Mouse (Mus musculus): ENCODE measurements around the gene Cdkn2a.

Cdkn2a gene

DNA sequence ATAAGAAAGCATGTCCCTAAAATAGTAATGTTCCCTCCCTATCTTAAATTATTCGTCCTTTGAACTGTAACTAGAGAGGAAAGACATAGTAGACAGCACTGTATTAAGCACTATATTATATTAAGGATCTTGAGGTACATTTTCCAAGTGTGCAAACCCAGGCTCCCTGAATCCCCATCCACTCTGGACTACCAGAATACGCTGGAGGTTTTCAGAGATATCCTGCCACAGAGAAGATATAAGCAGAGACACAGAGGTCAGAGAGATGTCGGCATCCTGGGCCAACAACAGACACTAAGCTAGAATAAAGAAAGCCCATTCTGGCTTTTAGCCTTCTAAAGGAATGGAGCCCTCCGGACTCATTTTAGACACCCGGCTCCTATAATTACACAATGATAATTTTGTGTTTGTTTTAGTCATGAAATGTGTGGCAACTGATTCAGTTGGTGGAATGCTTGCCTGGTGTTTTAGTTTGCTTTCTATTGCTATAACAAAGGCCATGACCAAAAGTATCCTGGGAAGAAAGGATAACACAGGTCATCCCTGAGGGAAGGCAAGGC is 17.0 kb downstream of the Cdkn2a start:
- no peak for DNase-seq (ENCODE audit: low spot score in 2 of 2)

DNA sequence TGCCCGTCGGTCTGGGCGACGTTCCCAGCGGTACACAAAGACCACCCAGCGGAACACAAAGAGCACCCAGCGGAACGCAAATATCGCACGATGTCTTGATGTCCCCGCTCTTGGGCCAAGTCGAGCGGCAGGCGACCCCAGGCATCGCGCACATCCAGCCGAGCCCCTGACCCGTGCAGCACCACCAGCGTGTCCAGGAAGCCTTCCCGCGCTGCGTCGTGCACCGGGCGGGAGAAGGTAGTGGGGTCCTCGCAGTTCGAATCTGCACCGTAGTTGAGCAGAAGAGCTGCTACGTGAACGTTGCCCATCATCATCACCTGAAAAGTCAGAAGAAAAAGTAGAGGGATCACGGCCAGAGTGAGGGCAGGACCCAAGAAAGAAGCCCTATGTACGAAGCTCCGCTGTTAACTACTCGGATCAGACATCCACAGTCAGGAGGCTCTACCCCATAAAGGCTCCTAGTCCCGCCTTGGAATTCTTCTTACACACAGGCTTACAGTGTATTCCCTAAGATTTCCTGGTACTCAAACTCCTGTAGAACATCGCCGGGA is 17.7 kb downstream of the Cdkn2a start:
- DNase-seq (ENCODE audit: low spot score in 2 of 2) = no peak

DNA sequence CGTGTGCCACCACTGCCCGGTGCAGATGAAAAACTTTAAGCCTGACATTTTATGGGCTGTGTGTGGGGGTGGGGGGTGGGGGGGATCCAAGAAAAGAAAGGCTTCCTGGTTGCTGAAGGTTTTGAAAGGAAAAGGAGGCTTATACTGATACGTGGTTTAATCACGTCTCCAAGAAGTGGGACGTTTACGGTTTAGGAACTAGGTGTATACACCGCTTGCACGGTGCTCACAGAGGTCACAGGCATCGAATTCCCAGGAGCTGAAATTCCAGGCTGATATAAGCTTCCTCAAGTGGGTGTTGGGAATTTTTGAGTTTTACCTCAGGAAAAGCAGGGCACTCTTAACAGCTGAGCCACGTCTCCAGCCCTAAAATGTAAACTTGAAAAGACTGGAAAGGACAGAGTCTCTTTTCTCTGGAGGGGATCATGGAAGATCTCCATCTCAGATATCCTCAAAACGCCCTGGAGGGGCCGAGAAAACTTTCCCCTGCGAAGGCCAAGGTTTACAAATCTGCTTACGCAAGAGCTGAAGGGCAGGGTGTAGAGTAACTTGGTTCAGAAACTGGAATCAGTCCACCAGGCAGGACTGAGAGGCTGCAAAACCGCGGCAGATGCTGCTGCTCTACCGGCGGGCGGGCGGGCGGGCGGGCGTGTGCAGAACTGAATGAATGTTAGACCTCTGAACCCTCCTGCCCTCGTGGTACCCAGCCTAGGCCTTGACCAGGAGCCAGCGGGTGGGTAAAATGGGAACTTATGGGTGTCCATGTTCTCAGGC is 18.5 kb downstream of the Cdkn2a start:
- DNase-seq (ENCODE audit: low spot score in 2 of 2) = no peak

DNA sequence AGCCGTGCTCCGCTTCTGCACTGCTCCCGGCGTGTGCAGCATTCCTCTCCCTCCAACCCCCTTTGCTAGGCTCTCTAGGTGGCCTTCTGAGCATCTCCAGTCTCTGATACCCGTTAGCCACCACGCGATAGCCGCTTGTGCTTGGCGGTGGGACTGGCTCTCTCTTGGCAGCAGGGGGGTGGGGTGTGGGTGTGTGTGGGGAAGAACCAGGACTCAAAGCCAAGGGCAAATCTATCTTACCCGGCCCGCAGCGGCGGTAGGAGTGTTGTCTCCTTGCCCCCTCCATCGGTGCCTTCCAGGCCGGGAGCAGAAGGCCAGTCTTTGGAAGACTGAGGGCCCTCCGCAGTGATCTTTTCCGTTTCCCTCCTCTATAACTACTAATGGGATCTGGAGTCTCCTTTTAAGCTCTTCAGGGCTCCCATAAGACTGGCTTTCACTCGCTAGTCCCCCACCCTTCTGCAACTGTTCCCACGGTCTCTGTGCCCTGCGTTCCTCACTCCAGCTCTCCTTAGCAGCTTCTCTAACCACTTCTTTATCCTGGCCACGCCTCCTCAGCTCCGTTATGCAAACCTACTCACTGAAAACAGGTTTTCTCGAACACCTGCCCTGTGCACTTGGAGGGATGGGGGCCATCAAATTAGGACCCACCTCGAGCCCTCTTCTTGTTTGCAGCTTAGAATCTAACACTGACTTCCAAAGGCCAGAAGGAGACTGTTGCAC is 19.5 kb downstream of the Cdkn2a start:
- no peak for DNase-seq (ENCODE audit: low spot score in 2 of 2)

DNA sequence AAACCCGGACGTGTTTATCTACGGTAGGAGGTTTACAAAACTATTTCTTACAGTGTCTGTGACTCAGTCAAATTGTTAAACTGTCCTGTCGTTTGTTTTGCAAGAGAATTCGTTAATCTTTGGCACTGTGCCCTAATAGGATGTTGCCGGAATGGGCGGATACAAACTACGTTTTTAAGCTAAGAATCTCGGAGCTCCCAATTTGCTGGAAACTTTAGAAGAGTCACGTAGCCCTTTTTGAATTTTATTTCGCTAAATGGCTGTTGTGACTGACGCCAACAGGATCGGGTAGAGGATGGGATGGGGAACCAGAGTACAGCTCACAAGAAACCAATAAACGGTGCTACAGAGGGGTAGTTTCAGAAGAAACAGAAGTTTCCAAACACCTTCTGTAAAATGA is 20.4 kb downstream of the Cdkn2a start:
- no peak for DNase-seq (ENCODE audit: low spot score in 2 of 2)

DNA sequence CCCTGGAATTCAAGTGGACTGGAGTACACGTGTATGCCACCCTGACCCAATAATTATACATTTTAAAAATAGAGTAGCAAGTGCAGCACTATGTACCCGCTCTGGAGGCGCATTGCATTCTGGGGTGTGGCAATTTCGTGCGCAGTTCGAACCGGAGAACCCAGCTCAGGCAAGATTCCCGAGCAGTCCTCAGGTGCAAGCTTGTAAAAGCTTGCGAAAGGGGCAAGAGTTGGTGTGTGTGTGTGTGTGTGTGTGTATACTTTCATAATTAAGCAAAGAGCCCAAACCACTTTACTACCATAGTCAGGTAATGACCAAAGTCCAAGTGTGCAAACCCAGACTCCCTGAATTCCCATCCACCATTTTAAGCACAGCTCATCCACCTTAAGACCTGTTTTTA is 20.9 kb downstream of the Cdkn2a start:
- no peak for DNase-seq (ENCODE audit: low spot score in 2 of 2)

DNA sequence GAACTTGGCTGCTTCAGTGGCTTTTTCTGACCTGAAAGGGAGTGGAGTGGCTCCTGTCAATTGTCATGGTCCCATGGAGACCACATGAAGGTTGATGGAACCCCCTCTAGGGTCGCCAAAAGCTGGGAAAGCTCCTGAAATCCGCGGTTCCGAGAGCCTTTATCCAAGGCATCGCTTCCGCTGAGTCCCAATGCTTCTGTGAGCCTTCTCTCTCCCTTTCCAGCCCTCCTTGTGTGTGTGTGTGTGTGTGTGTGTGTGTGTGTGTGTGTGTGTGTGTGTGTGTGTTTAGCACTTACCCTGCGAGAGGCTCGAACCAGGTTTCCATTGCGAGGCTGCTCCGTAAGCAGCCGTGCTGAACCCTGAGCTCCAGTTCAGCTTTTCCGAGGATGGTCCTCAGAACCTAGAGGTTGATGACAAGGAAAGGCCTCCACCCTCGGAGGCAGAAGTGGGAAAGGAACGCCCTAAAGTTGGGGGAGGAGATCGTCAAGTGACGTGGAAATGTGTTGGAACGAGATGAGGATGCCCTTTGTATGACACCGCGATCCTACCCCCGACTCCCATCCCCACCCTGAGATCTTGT is 21.4 kb downstream of the Cdkn2a start:
- DNase-seq (ENCODE audit: low spot score in 2 of 2) = no peak

DNA sequence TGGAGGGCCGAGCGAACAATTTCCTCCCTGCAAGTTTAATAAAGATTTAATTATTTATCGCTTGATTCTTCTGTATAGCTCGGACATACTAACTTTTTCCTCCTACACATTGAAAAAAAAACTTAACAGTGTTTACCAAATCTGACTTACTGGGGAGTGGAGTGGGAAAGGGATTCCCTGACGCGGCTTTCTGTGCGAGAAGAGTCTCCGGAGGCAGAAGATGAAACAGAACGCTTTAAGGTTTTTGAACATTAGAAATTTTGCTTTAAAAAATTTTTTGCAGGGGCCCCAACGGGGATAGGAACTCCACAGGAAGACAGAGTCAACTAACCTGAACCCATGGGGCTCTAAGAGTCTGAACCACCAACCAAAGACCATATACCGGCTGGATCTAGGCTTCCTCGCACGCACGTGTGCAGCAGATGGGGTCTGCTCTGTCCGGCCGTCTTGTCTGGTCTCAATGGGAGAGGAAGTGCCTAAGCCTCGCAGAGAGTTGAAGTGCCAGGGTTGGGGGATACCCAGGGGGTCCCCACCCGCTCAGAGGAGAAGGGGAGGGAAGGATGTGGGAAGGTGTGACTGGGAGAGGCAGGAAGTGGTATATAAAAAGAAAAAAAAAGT is 22.2 kb downstream of the Cdkn2a start:
- no peak for DNase-seq (ENCODE audit: low spot score in 2 of 2)

DNA sequence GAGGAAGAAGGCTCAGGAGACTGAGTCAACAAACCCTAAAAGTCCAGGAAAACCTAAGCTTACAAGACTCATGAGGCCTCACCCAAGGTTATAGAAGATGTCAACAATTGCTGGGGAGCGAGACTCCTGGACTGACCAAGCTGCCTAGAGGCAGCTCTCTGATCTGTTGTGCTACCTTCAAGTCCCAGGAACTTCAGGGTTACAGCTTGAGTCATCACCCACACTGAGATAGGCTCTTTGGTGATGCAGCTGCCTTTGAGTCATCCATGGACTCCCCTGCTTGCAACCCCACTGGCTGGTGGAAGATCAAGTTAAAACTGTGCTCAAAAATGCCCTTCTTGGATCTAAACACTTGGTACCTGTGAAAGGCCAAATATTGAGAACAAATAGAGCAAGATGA is 36.7 kb downstream of the Cdkn2a start:
- DNase-seq (ENCODE audit: low spot score in 2 of 2) = no peak

DNA sequence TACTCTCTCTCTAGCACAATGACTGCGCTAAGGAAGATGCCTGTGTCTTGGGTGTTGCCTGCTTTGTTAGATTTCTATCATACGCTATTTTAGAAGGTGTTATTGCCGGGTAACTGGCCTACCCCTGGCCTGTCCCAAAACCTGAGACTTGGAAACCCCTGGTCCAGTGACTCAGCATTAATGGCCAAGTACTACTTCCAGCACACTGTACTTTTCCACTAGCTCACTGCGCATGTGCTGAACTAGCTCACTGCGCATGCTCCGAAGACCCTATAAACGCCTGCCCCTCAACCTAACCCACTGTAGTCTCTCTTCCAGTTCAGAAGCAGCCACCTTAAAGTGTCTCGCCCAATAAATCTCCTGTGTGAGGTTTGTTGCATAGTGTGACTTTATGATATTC is 60.0 kb downstream of the Cdkn2a start:
- no peak for DNase-seq (ENCODE audit: low spot score in 2 of 2)
